Mouse (Mus musculus) spleen, postnatal 14 days (tissue): ENCODE measurements around the gene Syndig1l.

Experiments used
- DNase-seq, 2 experiments: peaks; one replicate each; pipeline ENCODE4 v3.0.0; 2021 to 2022; ENCODE audit warnings: low spot score in 2 of 2

Syndig1l gene

DNA sequence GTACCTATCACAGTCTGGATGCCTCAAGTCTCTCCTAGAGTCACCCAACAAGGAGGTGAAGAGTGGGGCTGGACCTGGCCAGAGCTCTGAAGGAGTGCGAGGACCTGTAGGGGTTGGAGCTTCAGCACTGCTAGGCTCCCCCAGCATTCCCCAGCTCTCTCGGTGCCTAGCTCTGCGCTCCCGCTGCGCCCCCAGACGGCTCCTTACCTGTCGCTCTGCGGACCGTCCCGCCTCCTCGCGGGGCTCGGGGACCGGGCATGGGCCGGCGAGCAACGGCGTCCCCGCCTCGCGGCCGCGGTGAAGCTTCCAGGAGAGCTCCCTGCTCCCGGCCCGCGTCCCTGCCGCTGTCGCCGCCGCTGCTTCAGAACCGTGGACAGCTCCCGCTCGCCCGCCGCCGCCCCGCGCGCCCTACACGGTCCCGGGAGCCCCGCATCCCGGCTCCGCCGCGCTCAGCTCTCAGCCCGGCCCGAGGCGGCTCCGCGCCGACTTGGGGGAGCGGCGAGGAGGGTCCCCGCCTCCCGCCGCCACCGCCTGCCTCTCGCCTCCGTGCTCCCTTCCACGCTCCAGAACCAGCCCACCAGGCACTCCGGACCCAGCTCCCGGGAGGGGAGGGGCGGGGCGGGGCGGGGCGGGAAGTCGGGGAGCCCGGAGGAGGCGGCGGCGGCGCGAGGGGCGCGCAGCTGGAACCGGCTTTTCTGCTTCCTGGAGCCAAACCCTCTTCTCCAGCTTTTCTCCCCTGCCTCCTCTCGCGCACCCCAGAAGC is at the start of gene Syndig1l:
Gene Syndig1l (minus strand): TSS at position 513 of the 763 bp plus-strand sequence.
- peak; percentile 41 to 55 for DNase-seq

DNA sequence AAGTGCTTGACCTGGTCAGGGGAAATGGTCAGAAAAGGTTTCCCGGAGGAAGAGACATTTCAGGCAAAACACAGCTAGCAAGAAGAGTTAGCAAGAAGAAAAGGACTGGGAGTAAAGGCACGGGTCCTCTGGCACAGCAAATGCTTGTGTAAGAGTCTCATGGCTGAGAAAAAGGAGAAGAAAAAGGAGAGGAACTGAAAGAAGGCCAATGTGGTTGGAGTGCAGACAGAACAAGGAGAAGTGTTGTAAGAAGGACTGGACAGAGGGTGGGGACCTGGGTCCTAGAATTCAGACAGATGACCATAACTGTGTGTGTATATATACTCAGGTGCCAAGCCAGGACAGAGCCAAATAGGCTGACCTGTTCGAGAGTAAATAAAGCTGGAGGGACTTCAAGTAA is 49.5 kb upstream of the Syndig1l start:
- DNase-seq: no peak

DNA sequence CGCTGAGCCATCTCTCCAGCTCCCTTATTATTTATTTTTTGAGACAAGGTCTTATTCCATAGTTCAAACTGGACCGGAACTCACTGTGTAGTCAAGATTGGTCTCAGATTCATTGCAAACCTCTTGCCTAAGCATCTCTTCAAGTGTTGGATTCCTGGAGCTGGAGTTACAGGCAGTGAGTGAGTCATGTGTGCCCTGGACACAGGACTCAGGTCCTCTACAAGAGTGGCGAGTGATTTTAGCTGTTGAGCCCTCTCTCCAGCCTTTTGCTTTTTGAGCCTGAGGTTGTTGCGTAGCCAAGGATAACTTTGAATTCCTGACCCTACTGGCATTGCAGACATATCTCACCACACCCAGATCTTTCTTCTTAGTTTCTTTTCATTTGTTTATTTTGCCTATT is 47.1 kb upstream of the Syndig1l start:
- DNase-seq: no peak

DNA sequence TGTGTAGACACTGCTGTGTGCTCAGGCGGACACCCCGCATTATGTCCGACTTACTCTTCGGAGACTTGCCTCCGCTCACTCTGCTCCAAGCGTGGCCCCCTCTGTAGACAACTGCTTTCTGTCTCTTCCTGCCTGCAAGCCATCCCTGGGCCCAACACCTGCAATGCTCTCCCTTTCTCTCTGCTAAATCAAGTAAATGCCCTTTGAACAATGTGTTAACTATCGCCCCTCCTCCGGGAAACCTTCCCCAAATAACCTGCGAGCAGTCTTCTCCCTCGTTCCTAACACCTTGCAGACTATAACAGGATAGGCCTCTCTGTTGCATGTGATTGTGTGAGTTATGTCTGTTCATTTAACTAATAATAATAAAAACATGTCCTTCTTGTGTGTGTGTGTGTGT is 44.9 kb upstream of the Syndig1l start:
- no peak for DNase-seq

DNA sequence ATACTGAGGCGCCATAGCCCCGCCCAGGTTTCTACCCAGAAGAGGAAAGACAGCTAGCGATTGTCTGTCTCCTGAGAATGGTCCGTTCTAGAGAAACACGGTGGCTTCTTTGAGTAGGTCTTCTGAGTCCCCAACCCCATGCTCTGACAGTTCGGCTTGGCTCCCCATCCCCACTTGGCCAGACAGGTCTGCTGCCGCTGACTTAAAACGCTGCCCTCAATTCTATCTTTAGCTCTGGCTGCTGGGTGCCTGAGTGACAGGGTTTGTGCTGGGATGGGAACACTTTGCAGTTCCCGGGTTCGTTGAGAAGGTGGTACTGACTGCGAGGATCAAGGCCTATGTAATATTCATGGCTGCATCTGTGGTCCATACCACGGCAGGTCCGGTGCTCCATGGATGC is 34.7 kb upstream of the Syndig1l start:
- no peak for DNase-seq

DNA sequence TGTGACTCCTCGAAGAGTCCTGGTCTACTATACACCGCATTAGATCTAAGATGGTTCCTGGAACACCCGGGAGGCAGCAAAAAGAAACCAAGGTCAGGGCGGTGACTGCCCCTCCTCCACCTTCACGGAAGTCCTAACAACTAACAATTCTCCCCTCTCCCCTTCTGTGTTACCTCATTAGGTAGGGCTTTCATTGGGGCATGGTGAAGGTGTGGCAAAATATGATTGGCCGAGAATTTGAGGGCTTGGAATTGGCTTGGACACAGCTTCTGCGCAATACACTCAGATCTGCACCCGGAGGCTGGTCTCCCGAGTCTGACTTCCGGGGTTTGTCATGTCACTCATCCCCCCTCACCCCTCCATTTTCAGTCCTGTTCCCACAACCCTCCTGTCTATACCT is 29.8 kb upstream of the Syndig1l start:
- DNase-seq: no peak

DNA sequence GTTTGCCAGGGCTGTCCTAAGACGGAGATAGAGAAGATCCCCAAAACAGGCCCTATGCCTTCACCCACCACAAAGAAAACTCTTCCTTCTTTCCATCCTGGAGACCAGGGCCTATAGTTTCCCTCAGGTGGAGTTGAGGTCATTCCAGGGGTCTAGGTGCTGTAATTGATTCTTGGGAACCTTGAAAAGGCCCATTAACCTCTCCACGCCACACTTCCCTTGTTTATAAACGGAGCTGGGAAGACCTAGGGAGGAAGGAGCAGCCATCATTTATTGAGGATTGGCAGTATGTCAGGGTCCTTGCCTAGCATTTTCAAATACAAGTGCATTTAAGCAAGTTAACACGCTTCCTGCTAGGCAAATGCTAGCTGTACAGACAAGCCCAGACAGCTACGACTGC is 28.8 kb upstream of the Syndig1l start:
- no peak for DNase-seq

DNA sequence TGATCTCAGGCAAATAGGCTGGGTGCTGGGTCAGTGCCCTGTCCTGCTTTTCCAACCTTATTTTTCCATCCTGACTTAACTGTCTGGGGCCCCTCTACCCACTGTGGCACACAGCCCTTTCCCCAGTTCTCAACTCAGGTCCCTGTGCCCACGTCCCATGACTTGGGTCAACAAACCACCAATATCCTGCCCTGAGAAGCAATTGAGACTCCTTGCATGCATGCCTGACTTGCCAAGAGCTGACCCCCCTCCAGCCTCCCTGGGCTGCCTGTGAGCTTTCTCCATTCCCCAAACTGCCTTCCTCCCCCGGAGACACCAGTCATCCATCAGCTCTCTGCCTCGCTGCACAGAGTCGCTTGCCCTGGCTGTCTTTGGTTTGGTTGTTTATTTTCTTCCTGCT is 28.4 kb upstream of the Syndig1l start:
- no peak for DNase-seq

DNA sequence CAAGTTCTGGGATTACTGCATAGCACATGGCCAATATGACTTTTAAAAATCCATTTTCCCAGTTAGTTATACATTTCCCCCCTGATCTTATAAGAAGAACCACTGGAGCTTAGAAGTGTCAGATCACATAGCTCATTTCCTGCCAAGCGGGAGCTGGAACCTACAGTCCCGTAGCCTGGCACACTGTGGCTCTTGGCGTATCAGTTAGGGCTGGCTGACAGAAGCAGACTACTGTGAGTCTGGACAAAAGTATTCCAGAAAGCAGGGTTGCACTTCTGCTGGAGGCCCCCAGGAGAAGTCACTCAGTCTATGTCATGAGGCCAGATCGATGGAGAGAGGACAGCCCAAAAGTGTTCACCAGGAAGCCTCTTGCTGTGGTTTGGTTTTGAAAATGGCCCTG is 27.8 kb upstream of the Syndig1l start:
- DNase-seq: no peak

DNA sequence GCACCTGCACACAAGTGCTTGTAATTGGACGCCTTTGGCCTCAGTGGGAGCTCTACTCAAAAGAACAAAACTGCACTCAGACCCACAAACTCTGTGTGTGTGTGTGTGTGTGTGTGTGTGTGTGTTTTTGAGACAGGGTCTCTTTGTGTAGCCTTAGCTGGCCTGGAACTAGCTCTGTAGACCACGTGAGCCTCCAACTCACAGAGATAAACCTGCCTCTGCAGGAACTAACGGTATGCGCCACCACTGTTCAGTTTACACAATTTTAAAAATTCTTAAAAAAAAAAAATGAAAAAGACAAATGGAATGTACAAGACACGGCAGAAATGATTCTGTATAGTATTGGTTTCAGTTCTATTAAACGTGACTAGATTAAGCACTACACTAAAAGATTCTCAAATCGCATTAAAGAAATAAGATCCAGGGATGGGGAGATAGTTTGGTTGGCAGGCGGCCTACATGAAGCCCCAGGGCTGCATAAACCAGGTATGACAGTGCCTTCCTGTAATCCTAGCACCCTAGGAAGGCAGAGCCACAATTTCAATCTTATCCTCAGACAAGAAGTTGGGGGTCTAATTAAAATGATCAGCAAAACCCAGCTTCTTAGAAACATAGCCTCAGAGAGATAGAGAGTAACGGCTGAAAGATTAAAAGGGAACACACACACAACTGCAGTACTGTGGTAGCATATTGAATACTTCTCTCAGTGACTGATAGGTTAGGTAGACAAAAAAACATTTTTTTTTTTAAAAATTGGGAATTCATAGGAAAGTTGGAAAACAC is 20.0 kb upstream of the Syndig1l start:
- no peak for DNase-seq

DNA sequence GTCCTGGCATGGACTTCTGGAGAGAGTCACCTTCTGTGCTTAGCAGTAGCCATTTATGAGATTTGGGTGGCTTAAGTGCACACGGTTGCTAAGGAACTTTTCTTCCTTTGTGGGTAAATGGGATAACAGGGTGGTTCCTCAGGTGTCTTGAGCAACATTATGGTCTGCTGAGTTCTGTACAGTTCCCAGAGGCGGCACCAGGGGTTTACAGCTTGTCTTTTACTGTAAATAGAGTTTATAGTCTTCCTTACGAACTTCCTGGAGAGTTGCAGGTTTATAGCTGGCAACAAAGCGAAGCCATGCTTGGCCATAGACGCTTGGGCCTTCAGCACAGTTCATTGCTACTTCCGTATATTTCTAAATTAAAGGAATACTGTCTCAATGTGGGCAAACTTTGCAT is 15.9 kb upstream of the Syndig1l start:
- DNase-seq: no peak

DNA sequence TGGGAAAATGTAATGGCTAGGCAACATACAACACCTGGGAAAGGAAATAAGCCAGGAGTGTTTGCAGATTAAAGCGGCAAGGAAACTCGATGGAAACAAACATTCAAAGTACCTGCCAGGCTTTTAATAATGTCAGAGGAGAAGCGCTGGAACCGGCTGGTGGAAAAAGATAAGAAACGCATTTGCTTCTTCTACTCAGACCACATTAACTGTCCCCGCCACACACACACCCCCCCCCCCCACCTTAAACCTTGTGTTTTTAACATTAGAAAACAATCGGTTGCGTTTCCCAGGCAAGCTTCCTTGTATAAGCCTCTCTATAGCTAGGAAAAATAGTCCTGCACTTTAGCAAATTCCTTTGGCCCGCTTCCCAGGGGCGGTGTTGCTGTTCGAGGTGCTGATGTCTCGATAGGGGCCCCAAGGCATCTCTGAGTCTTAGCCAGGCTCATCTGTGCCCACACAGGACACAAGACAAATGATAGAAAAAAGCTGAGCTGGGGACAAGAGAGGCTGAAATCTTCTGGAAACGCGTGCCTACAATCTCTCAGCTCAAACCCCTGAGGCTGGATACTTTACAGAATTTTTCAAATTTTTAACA is 11.3 kb upstream of the Syndig1l start:
- DNase-seq: no peak

DNA sequence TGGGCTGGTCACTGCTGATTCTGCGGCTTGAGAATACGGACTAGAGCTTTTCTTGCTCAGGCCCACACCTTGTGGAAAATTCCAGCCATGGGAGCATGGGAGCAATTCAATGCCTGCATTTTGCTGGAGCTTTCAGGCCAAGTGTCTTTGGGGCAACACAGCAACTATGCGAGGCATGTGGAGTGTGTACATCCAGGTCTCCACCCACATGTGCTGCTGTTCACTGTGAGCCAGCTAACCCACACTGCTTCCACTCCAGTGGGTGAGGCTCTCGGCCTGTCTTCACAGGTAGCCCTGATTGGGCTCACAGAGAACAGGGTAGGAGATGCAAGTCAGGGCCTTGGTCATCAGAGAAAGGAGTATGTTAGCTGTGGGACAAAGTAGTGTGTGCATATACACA is 9.2 kb upstream of the Syndig1l start:
- DNase-seq: no peak

DNA sequence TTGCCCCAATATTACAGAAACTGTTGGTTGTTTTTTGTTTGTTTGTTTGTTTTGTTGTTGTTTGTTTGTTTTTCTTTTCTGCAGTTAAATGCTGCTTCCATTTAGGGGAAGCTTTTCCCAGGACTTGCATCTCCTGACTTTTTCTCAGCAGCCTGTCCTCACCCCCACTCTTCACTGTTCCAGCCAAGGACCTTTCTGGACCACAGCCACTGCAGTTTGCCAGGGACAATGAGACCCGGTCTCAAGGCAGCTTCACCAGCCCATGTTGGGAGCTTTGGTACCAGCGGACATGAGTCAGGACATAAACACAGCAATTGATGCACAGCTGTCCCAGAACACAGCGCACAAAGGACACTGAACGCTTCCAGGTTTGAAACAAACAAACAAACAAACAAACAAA is 8.3 kb upstream of the Syndig1l start:
- DNase-seq: no peak

DNA sequence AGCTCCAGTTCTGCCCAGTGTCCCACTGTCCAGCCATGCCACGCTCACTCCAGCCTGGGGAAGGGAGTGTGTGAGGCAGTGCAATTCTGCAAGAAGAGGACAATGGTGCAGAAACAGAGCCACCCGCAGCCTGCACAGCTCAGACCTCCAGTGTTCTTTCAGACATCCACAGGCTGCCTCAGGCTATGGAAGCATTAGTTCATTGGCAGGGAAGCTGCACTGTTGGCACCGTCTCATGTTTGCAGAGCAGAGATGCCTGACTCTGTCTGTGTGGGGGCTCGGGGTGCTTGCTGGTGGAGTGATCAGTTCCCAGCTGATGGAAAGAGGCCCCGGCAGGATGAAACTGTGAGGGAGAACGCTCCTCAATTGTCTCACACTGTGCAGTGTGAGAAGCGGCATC is 4.0 kb upstream of the Syndig1l start:
- DNase-seq: no peak

DNA sequence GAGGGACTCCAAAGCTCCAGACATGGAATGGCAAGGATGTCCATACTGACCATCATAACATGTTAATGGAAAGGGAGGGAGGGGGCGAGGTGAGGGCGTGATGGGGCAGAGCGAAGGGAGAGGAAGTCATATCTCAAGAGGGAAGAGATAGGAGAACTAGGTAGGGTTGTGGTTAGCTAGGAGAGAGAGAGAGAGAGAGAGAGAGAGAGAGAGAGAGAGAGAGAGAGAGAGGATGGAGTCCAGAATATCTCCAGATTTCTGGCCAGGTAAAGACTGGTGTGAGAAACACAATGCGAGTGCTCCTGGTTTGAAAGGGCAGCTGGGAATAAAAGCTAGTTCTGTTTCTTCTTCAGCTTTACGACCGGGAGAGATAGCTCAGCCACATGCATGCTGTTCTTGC is 6.5 kb downstream of the Syndig1l start:
- no peak for DNase-seq

DNA sequence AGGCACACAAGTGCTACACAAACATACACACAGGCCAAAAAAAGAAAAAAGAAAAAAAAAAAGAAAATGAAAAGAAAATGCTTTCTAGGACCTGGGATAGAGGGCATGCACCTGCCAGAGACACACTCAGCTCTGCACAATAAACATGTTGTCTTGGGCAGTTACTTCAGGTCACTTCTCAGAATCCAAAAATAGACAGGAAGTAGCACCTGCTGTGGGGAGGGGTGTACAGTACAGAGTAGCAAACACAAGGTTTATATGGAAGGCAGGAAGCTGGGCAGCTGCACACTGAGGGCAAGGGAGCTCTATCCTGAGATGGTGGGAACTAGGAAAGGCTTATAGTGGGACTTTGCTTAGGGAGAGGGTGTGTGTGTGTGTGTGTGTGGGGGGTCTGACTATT is 7.3 kb downstream of the Syndig1l start:
- no peak for DNase-seq

DNA sequence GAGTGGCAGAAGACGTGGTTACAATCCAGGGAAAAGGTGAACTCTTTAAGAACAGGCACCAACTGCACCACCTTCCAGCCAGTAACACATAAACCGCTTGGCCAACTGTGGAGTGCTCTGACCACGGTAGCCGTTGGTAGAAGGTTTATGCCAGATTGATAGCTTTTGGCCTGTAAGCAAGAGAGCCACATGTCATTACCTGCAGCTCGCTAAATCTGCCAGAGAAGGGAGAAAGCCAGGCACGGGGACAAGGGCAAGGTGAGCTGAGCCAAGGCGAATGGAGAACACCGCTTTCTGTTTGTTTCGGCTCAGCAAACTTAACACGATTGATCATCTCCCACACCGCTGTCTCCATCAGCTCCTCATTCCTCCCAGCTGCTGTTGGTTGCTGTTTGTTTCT is 9.6 kb downstream of the Syndig1l start:
- DNase-seq: no peak

DNA sequence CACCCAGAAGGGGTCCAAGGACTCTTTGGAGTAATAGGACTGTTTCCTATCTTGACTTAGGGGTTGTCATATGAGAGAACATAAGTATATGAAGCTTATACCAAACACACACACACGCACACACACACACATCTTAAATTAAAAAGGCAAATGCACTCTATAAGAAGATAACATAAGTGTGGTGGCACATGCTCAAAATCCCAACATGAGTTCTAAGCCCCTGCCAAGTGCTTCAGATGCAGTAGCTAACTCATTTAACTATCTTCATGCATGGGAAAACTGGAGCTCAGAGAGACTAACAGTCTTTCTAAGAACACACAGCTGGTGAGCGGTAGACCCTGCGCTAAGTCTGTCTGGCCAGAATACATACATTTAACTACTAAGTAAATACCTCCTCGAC is 11.1 kb downstream of the Syndig1l start:
- no peak for DNase-seq

DNA sequence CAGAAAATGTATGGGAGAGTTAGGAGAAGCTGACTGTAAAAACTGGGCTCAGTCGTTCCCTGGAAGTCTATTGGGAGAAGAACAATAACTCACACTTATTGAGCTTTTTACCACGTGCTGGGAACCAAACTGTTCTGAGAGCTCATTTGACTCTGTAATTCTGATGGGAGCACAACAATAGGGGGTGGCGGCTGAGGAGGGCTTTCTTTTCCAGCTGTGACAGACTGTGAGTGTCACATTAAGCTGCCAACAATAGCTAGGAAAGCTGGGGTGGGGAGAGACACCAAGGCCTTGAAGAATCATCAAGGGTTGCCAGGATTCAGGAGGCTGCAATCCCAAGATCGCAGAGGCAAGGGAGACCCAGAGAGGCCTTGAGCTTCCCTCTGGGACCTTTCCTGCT is 12.5 kb downstream of the Syndig1l start:
- DNase-seq: no peak

DNA sequence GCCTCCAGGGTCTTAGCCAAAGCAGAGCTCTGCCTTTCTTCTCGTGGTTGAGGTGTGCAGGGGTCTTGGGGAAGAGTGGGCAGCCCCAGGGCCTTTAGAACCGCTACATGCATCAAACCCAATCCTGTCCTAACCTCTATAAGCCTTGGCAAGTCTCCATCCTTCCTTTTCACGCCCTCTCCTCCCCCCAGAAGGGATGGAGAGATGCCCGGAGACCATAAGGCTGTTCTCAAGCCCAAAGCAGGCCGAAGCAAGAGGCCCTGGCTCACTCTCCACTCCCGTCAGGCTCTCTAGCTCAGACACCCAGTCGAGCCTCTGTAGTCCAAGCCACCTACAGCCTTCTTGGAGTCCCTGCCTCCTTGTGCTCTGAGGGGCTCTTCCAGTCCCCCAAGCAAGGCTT is 14.1 kb downstream of the Syndig1l start:
- no peak for DNase-seq

DNA sequence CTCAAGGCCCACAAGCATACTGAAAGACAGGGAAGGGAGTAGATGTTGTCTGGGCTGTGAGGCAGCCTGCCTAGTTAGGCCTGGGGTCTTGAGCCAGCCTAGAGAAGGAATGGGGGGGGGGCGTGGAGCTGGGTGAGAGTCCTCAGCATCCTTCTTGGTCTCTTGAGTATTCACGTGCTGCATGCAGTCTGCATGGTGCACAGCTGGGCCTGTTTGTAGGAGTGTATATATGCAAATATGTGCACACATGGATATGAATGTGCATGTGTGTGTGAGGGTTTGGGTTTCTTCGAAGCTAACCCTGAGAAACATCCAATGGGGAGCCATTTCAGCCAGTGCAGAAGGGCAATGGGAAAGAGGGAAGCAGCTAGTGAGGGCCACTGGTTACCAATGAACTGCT is 22.6 kb downstream of the Syndig1l start:
- no peak for DNase-seq
